Mouse (Mus musculus) thymus, adult 2 months (tissue): ENCODE measurements at regions not wholly inside any gene's neighbourhood (a gene's known extent, or its start where the extent isn't known, plus 50 kb on each side); places are given as distances from the start of the nearest gene placed in this dataset.

Experiments
- DNase-seq: peaks from one replicate; pipeline ENCODE4 v3.0.0; 2021
- H3K27ac ChIP-seq: fragments of 200-500 bp; 2 replicates; pipeline ENCODE4 v1.5.1; 2012; ENCODE audit warnings: low read length, control low read depth; ENCODE audit not compliant: control insufficient read depth, insufficient read depth
- H3K27me3 ChIP-seq: fragments of 200-500 bp; 2 replicates; pipeline ENCODE4 v1.6.1; 2012; ENCODE audit warnings: mild to moderate bottlenecking, low read length, moderate library complexity, mixed read lengths; ENCODE audit not compliant: control insufficient read depth, insufficient read depth
- H3K36me3 ChIP-seq: fragments of 200-500 bp; 2 replicates; pipeline ENCODE4 v1.6.1; 2012; ENCODE audit warnings: mild to moderate bottlenecking, low read length, moderate library complexity; ENCODE audit not compliant: control insufficient read depth, insufficient read depth
- H3K4me1 ChIP-seq: fragments of 200-500 bp; replicated peaks from 2 replicates; pipeline ENCODE4 v1.6.1; 2012; ENCODE audit warnings: low read length; ENCODE audit not compliant: control insufficient read depth, insufficient read depth
- H3K4me3 ChIP-seq: fragments of 200-500 bp; 2 replicates; pipeline ENCODE4 v1.5.1; 2012; ENCODE audit warnings: mild to moderate bottlenecking, low read length, control low read depth, moderate library complexity; ENCODE audit not compliant: control insufficient read depth, insufficient read depth
- CTCF ChIP-seq: fragments of 200-500 bp; IDR thresholded peaks from 2 replicates; pipeline ENCODE4 v1.5.1; 2012; ENCODE audit warnings: mild to moderate bottlenecking, control low read depth, low read length, moderate library complexity, borderline replicate concordance; ENCODE audit not compliant: control insufficient read depth, poor library complexity, insufficient read depth; ENCODE audit errors: extremely low read depth
- POLR2A ChIP-seq: fragments of 200-500 bp; IDR thresholded peaks from 2 replicates; pipeline ENCODE4 v1.6.1; 2012; ENCODE audit warnings: mild to moderate bottlenecking, low read length, control low read depth, moderate library complexity; ENCODE audit not compliant: control insufficient read depth, poor library complexity, insufficient read depth; ENCODE audit errors: extremely low read depth
- WGBS: fragments of 180-500 bp; shearing (Covaris S2); methylation state at CpG from one replicate; pipeline ENCODE4 v1.1.7; 2018; 5-methylcytosine and 5-hydroxymethylcytosine counted together

DNA sequence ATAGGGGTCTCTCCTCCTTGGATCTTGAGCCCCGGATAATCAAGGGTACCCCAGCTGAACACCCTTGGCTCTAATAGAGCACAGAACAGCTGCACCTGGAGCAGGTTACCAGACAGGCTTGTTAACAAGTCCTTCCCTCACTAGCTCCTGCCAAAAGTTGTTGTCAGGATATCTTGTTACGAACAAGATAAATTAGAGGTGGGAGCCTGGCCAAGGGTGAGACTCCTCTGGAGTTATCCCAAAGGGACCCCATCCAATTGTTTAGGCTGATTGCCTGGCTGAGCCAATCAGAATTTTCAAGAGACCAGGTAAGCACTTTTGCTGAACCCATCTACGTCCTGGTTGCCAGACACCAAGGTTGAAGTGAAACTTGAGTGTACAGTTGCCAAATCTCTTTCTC lies 465.2 kb upstream of the Gm19410 start:
- Histone ChIP-seq H3K27me3 (no peaks in the 10 kb centered on the region), H3K4me3 (no peak overlapping the region), H3K36me3 (no peaks in the 10 kb centered on the region), H3K27ac (no peak overlapping the region), H3K4me1 (peaks cover 4% of the 10 kb centered on the region; the same call in 1 of the 2 replicates)
- 93% methylated on average over 3 of the region's 3 CpGs for WGBS
- no peak for DNase-seq
- TF ChIP-seq CTCF (no peak), POLR2A (no peak)

GRCm38 (mm10) chr8:35300881-35301521 lies 464.6 kb upstream of the Gm19410 start:
- 95% methylated on average over 10 of the region's 10 CpGs for whole genome bisulfite sequencing
- peaks cover 4% of the 10 kb centered on the region; the same call in 1 of the 2 replicates for H3K4me1 ChIP-seq
- DNase-seq, result no peak

DNA sequence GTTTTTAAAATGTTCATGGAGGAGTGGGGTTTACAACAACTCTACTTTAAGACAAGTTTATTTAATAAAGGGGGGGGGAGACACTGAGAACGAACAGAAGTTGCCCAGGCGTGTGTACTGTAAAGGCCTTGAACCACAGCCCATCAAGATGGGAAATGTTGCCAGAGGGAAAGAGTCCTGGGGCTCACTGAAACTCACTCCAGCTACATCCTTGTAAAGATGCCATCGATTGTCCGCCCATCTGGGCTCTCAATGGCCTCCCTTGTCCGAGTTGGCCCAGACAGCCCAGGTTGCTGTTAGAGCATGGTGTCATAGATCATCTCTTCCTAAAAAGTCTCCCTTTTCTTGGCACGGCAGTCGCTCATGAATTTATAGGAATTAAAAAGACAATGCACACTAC lies 462.7 kb upstream of the Gm19410 start:
- Histone ChIP-seq H3K4me1 (peaks cover 4% of the 10 kb centered on the region; the same call in 1 of the 2 replicates), H3K27me3 (no peaks in the 10 kb centered on the region), H3K27ac (no peak overlapping the region), H3K4me3 (no peak overlapping the region), H3K36me3 (no peaks in the 10 kb centered on the region)
- no peak for TF ChIP-seq POLR2A
- TF ChIP-seq CTCF, result no peak
- 96% methylated on average over 7 of the region's 7 CpGs for WGBS
- no peak for DNase-seq

More at GRCm38 (mm10) chr8:35300881-35301521, 464.6 kb upstream of the Gm19410 start:
- H3K36me3 ChIP-seq, result no peaks in the 10 kb centered on the region
- no peak overlapping the region for H3K4me3 ChIP-seq
- no peaks in the 10 kb centered on the region for H3K27me3 ChIP-seq
- H3K27ac ChIP-seq, result no peak overlapping the region
- TF ChIP-seq CTCF, result no peak
- no peak for TF ChIP-seq POLR2A

- H3K4me3 ChIP-seq, result no peak overlapping the region
- H3K27ac ChIP-seq, result peak overlapping the region; percentile 58
- TF ChIP-seq POLR2A (no peak), CTCF (no peak)
- DNase-seq, result peak; percentile 69
- no peaks in the 10 kb centered on the region for H3K27me3 ChIP-seq
- peaks cover 13% of the 10 kb centered on the region for H3K4me1 ChIP-seq
- no peaks in the 10 kb centered on the region for H3K36me3 ChIP-seq
- WGBS, result 52% methylated on average over 10 of the region's 10 CpGs
Observed at GRCm38 (mm10) chr8:35321270-35321865, 444.2 kb upstream of the Gm19410 start.

DNA sequence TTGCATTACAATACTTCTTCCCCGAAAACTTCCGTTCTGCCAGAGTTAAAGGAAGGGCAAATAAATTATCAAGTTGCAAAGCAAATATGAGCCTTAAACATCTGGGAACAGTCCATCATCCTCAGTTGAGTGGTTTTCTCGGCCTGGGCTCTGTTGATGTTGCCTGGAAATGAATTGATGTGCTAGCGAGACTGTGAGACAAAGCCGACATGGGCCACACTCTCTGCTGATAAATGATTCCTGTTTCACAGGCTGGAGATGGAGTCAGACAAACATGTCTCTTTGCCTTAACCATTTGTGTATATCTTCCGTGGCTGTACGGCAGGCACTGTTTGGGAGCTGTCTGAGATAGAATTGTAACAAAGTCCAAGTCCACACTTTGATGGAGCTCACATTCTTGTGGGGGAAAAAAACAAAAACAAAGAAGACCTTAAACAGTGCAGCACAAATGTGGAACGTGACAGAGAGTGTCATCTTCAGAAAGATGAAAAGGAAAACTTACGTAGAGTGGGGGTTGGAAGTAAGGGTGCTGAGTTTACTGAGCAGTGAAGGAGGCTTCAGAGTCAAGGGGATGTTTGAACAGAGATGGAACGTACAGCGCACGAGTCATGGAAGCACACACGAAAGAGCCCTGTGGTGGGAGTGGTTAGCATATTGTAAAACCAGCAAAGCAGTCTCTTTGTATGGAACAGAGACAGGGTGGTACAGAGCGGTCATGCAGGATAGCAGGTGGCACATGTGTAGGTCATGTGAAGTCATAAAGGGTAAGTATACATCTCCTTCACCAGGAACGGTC lies 442.2 kb upstream of the Gm19410 start:
- Histone ChIP-seq H3K4me3 (no peak overlapping the region), H3K4me1 (peaks cover 13% of the 10 kb centered on the region), H3K27ac (no peak overlapping the region), H3K27me3 (no peaks in the 10 kb centered on the region), H3K36me3 (no peaks in the 10 kb centered on the region)
- 85% methylated on average over 15 of the region's 15 CpGs for WGBS
- DNase-seq, result no peak
- TF ChIP-seq POLR2A, result no peak
- no peak for TF ChIP-seq CTCF
